Mouse (Mus musculus): Measurements from ENCODE around the gene 0610030E20Rik. TPM values are rescaled to one million over a fixed set of nuclear protein-coding genes. Genes with fewer than 3 reads are reported as not detected.

The 0610030E20Rik gene
- total and polyA plus RNA-seq, 2 experiments from 2014 or later: 11.9 to 12.0 TPM

DNA sequence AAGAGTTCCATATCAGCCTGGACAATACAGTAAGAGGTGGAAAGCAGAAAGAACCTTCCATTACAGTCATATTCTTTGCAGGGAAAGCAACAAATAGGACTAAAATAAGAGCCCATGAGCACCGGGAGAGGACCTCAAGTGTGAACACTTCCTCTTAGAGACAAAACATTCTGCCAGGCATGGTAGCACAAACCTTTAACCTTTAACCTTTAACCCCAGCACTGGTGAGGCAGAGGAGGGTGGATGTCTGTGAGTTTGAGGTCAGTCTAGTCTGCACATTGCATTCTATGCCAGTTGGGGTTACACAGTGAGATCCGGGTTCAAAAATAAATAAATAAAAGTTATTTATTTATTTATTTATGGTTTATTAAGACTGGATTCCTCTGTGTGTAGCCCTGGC lies 6.6 kb upstream of the 0610030E20Rik start:
- Histone ChIP-seq H3K9ac (replicated peaks; ENCODE audit: low read depth, low read length) (no peak overlapping the region), H3K4me3 (ENCODE audit: low read depth, low read length) (no peak overlapping the region), H3K36me3 (replicated peaks; ENCODE audit: control insufficient read depth, insufficient read depth, low read length) (peaks cover 44% of the 10 kb centered on the region), H3K27me3 (ENCODE audit: control insufficient read depth, insufficient read depth, low read length) (no peaks in the 10 kb centered on the region), H3K4me2 (ENCODE audit: low read depth, low read length) (no peak overlapping the region), H3K4me1 (ENCODE audit: control insufficient read depth, insufficient read depth) (peaks cover 16% of the 10 kb centered on the region; the same call in 1 of the 2 replicates), H3K27ac (ENCODE audit: low read depth) (no peak overlapping the region), H3K9me3 (replicated peaks; ENCODE audit: control insufficient read depth, low read length) (no peaks in the 10 kb centered on the region)
- ATAC-seq (ENCODE audit: insufficient read depth, low read depth): no peak
- WGBS: 66% methylated on average over 2 of the region's 2 CpGs
- no peak for TF ChIP-seq CTCF (IDR thresholded peaks at IDR 0.05; ENCODE audit: low read depth)
- no peak for TF ChIP-seq EP300 (IDR thresholded peaks at IDR 0.05; ENCODE audit: low read depth)
- no peak for DNase-seq (ENCODE audit: low spot score)

DNA sequence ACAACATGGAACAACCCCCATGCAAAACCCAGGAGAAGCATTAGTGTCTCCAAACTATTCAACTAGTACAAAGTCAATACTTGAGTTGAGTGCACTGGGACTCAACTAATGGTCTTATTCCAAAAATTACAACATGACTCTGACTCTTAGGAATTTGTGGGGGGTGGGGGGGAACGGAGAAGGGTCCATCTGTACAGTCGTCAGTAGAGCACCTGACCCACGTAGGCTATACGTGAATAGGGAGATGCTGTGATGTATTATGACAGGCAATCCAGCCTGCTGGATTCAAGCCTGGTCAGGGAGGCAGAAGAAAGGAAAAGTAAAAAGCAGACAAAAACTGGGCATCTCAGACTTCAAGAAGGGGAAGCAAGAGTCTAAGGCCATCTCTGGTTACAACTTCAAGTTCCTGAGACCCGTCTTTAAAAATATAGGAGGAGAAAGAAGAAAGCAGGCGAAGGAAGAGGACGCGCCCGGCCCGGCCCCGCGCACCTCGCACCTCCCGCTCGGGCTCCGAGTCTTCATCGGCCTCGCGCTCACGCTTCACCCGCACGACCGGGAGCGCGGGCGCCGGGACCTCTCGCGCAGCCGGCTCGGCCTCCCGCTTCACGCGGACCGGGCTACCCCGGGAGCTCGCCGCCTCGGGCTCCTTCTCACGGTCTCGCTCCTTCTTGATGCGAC lies 2.6 kb upstream of the 0610030E20Rik start:
- Histone ChIP-seq H3K9me3 (replicated peaks; ENCODE audit: control insufficient read depth, low read length) (no peaks in the 10 kb centered on the region), H3K9ac (replicated peaks; ENCODE audit: low read depth, low read length) (peak overlapping the region; percentile 93), H3K4me3 (ENCODE audit: low read depth, low read length) (peak overlapping the region; percentile 89), H3K27ac (ENCODE audit: low read depth) (peak overlapping the region; percentile 78), H3K27me3 (ENCODE audit: control insufficient read depth, insufficient read depth, low read length) (peaks cover 3% of the 10 kb centered on the region; the same call in 1 of the 2 replicates), H3K4me2 (ENCODE audit: low read depth, low read length) (peak overlapping the region; percentile 98), H3K36me3 (replicated peaks; ENCODE audit: control insufficient read depth, insufficient read depth, low read length) (peaks cover 15% of the 10 kb centered on the region), H3K4me1 (ENCODE audit: control insufficient read depth, insufficient read depth) (peaks cover 34% of the 10 kb centered on the region)
- TF ChIP-seq CTCF (IDR thresholded peaks at IDR 0.05; ENCODE audit: low read depth) (no peak), EP300 (IDR thresholded peaks at IDR 0.05; ENCODE audit: low read depth) (no peak)
- WGBS: under 1% methylated on average over 42 of the region's 42 CpGs
- DNase-seq (ENCODE audit: low spot score) (no peak), ATAC-seq (ENCODE audit: insufficient read depth, low read depth) (peak; percentile 42)

DNA sequence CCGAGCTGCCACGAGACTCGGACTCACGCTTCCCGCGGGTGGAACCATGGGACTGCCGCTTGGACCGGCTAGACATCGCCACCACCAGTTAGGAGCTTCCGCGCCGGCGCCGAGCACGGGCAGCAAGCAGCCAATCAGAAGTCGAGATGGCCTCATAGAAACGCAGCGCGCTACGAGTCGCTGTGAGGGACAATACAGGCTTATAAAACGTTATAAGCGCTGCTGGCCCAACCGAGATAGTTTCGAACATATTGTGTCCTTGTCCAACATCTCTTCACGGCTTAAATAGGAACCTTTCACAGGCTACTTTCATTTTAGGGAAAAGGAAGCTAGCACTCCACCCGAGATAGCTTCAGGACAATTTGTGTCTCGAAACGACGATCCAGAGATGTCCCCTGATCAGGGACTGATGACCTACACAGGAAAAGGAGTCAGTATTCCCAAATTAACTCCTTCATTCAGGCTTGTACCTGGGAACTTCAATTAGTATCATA lies 2.0 kb upstream of the 0610030E20Rik start, which contains the start of gene Usp39:
Gene Usp39, minus strand, starts transcription at position 111 of the 494 bp plus-strand sequence.
- Histone ChIP-seq H3K27me3 (ENCODE audit: control insufficient read depth, insufficient read depth, low read length) (peaks cover 3% of the 10 kb centered on the region; the same call in 1 of the 2 replicates), H3K4me2 (ENCODE audit: low read depth, low read length) (peak within 1 kb of the TSS; percentile 98), H3K4me1 (ENCODE audit: control insufficient read depth, insufficient read depth) (peaks cover 34% of the 10 kb centered on the region), H3K27ac (ENCODE audit: low read depth) (peak within 1 kb of the TSS; percentile 78), H3K4me3 (ENCODE audit: low read depth, low read length) (peak within 1 kb of the TSS; percentile 89), H3K9ac (replicated peaks; ENCODE audit: low read depth, low read length) (peak within 1 kb of the TSS; percentile 93), H3K36me3 (replicated peaks; ENCODE audit: control insufficient read depth, insufficient read depth, low read length) (peaks cover 16% of the 10 kb centered on the region), H3K9me3 (replicated peaks; ENCODE audit: control insufficient read depth, low read length) (no peaks in the 10 kb centered on the region)
- no peak for TF ChIP-seq EP300 (IDR thresholded peaks at IDR 0.05; ENCODE audit: low read depth)
- DNase-seq (ENCODE audit: low spot score) (peak; percentile 91), ATAC-seq (ENCODE audit: insufficient read depth, low read depth) (peak; percentile 86)
- under 1% methylated on average over 30 of the region's 30 CpGs for WGBS

DNA sequence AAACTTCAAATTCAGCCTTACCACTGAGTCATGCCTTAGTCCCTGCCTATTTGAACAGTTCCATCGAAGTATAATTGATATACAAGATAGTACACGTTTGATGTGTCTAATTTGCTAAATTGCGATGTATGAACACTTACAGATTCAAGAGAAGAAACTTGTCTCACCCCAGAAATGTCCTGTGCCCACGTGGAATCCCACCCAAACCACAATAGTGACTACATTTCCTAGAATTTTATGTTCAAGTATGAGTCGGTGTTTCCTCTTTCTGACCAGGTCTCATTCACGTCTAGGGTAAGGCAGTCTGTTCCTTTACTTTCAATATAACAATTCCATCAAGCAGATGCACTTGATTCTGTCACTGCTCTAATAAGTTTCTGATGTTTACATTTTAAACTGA lies 1.5 kb upstream of the 0610030E20Rik start:
- DNase-seq (ENCODE audit: low spot score) (no peak), ATAC-seq (ENCODE audit: insufficient read depth, low read depth) (no peak)
- Histone ChIP-seq H3K27me3 (ENCODE audit: control insufficient read depth, insufficient read depth, low read length) (peaks cover 3% of the 10 kb centered on the region; the same call in 1 of the 2 replicates), H3K27ac (ENCODE audit: low read depth) (peak overlapping the region; percentile 78; the same call in 1 of the 2 replicates), H3K4me1 (ENCODE audit: control insufficient read depth, insufficient read depth) (peaks cover 34% of the 10 kb centered on the region), H3K36me3 (replicated peaks; ENCODE audit: control insufficient read depth, insufficient read depth, low read length) (peaks cover 21% of the 10 kb centered on the region), H3K9me3 (replicated peaks; ENCODE audit: control insufficient read depth, low read length) (no peaks in the 10 kb centered on the region), H3K4me2 (ENCODE audit: low read depth, low read length) (peak overlapping the region; percentile 98), H3K9ac (replicated peaks; ENCODE audit: low read depth, low read length) (no peak overlapping the region), H3K4me3 (ENCODE audit: low read depth, low read length) (peak overlapping the region; percentile 89; the same call in 1 of the 2 replicates)
- TF ChIP-seq CTCF (IDR thresholded peaks at IDR 0.05; ENCODE audit: low read depth) (no peak), EP300 (IDR thresholded peaks at IDR 0.05; ENCODE audit: low read depth) (no peak)
- WGBS: 43% methylated on average over 6 of the region's 6 CpGs

DNA sequence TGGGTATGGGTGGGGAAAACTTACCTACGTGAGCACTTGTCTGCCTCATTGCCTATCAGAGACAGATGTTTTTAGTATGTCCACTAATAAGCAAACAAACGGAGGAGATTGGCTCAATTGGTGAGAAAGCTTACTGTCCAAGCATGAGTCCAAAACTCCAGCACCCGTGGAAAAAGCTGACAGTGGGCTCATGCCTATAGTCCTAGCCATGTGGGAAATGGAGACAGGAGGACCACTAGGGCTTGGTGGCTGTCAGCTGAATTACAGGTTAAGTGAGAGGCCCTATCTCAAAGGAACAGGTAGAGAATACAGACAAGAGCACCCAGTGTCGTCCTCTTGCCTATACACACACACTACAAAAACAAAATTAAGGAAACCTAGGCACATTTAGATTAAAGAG lies 856 bp upstream of the 0610030E20Rik start:
- no peak for TF ChIP-seq EP300 (IDR thresholded peaks at IDR 0.05; ENCODE audit: low read depth)
- no peak for TF ChIP-seq CTCF (IDR thresholded peaks at IDR 0.05; ENCODE audit: low read depth)
- Histone ChIP-seq H3K9ac (replicated peaks; ENCODE audit: low read depth, low read length) (no peak overlapping the region), H3K9me3 (replicated peaks; ENCODE audit: control insufficient read depth, low read length) (no peaks in the 10 kb centered on the region), H3K4me3 (ENCODE audit: low read depth, low read length) (no peak overlapping the region), H3K4me2 (ENCODE audit: low read depth, low read length) (no peak overlapping the region), H3K4me1 (ENCODE audit: control insufficient read depth, insufficient read depth) (peaks cover 34% of the 10 kb centered on the region), H3K36me3 (replicated peaks; ENCODE audit: control insufficient read depth, insufficient read depth, low read length) (peaks cover 26% of the 10 kb centered on the region), H3K27ac (ENCODE audit: low read depth) (no peak overlapping the region), H3K27me3 (ENCODE audit: control insufficient read depth, insufficient read depth, low read length) (peaks cover 3% of the 10 kb centered on the region; the same call in 1 of the 2 replicates)
- WGBS: 82% methylated on average over 4 of the region's 4 CpGs
- ATAC-seq (ENCODE audit: insufficient read depth, low read depth) (no peak), DNase-seq (ENCODE audit: low spot score) (no peak)

Data from heart, postnatal 0 days (tissue).